Mouse (Mus musculus) adrenal gland, adult 18-20 months (tissue): ENCODE data around the gene Gramd1b. TPM values are rescaled to one million over a fixed set of nuclear protein-coding genes. Genes with fewer than 3 reads are reported as not detected.

Source experiments
- DNase-seq, 2 experiments: peaks; one replicate each; pipeline ENCODE4 v3.0.0; 2021 to 2022; ENCODE audit warnings: low spot score in 2 of 2
- total RNA-seq, 2 experiments: library from RNA; stranded (reverse); gene quantifications; 1 replicate in 1 of 2; 2 replicates in 1 of 2; pipeline ENCODE4 v1.2.3; 2021

Gene Gramd1b
- total RNA-seq, 2 experiments from 2014 or later = 440 to 1,090 TPM

DNA sequence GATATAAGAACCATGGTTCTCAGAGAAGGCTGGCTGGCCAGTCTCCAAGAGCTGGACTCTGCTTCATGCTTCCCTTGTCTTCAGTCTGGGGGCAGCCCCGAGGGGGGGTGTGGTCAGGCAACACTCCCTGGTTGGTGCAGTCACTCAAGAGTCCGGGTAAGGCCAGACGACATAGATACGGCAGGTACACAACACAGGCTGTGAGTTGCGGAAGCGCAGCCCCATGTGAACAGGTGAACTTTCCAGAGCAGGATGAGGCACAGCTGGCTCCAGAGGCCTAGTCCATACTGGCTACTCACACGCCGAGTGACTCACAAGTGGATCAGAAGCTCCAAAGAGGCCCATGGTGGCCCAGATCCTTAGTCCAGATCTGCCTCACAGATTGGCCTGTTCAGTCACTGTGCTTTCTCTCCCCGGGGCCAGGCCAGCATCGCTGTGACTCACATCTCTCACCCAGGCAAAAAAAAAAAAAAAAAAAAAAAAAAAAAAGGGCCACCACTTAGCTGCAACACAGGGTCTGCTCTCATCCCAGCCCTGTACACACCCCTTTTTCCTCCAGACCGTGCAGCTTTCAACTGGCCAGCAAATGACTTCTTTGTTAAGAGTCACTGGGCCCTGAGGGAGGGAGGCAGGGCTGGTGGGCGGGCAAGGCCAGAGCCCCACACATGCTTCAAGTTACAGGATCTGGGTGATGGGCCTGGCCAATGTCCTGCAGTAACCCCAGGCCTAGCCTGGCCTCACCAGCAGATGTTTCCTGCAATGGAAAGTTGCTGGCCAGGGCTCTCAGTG lies 210.1 kb downstream of the Gramd1b start:
- DNase-seq = peak in 1 of 2 experiments; percentile 59

- no peak for DNase-seq
Measured at GRCm38 (mm10) chr9:40320405-40320804, 210.8 kb downstream of the Gramd1b start.

DNA sequence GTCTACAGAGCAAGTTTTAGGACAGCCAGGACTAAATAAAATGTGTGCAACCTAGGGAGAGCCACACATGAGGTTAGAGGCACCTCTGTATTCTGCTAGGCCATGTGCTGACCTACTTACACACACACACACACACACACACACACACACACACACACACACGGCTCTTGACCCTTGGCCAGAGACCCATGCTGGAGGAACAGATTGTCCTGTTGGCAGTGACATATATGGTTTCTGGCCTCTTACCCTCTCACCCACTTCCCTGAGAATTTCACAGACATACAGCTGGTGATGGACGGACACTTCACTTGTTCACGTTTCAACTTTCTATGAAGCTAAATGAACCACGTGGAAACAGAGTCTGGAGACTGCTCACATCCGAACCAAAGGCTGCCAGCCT lies 212.4 kb downstream of the Gramd1b start:
- no peak for DNase-seq

- DNase-seq = no peak
Measured at GRCm38 (mm10) chr9:40317735-40318134, 213.4 kb downstream of the Gramd1b start.

DNA sequence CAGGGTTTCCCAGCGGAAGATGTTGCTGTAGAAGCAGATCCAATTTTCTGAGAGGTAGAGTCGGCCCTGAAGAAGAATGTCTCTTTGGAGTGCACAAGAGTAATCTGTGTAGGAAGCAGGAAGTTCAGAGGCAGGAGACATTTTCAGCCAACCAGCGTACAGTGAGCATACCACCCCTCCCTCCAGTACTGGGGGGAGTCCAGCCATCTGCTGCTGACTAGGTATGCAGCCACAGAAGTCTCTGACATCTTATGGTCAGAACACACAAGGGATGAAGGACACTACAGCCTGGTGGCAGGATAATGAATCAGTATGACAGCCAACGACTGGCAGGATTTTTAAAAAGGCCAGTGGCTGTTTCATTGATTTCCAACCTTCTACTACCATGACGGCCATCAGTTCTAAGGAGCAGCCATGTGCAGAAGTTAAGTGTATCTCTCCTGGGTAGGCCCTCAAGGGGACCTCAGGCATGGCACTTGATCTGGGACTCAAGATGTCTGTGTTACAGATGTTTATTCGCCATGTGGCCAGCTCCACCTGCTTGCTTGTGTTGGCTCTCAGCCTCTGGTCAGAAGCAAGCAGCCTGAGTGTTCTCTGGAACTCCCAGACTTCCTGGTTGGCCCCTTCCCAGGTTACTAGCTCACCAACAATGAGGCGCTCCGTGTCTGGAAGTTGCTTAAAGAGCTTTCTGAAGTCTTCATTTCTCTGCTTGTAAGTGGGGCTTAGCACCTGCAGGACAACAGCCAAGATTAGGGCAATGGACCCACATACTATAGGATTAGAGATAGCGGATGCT lies 214.1 kb downstream of the Gramd1b start:
- no peak for DNase-seq

DNA sequence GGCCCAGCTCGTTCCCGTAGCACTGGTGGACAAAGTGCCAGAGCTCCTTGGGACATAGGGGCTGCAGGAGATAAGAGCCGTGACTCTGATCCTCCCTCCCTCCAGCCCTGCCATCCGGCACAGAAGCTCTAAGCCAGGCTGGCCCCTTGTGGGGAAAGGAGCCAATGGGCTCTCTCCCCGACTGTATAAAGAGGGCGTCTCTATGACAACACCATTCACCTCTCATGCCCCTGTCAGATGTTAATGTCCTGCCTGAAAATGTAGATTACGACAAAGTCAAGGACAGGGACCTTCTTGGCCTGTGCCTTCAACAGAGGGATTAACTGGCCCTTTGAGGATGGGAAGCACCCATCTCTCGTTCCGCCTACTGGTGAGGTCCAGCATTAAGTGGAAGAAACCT lies 219.4 kb downstream of the Gramd1b start:
- DNase-seq = peak in 1 of 2 experiments; percentile 16

GRCm38 (mm10) chr9:40309876-40310275 lies 221.3 kb downstream of the Gramd1b start:
- no peak for DNase-seq

DNA sequence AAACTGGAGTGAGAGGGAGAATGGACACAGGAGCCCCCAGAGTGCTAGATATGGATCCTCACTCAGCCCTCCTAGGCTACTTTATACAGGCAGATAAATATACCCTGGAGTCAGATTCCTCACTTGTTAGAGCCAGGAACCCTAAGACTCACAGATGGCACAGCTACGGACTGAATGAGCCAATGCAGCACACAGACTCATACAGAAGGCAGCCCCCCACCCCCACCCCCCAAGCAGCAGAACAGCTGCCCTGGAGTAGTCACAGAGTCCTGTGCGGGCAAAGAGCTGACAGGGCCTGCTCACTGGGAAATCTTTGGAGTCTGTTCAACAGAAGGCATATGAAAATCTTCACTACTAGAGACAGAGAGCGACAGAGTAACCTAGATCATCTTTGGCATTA lies 223.9 kb downstream of the Gramd1b start:
- no peak for DNase-seq

- no peak for DNase-seq
Measured at GRCm38 (mm10) chr9:40304243-40304642, 226.9 kb downstream of the Gramd1b start.

DNA sequence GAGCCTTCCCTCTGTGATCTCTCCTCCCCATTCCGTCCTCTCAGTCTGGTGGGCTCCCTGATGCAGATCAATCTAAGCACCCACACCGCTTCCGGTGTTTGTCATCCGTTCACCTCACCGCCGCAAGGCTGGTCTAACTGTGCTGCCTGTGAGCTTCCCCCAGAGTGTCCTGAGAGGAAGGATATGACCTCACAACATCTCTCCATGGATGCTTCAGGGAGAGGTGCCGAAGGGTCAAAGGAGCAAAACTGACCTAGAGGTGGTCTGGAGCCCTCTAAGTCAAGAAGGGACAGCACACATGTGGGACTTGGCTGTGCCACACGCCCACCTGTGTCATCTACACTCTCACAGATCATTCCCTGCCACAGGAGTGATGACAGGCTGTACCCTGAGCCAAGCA lies 228.8 kb downstream of the Gramd1b start:
- DNase-seq = no peak

DNA sequence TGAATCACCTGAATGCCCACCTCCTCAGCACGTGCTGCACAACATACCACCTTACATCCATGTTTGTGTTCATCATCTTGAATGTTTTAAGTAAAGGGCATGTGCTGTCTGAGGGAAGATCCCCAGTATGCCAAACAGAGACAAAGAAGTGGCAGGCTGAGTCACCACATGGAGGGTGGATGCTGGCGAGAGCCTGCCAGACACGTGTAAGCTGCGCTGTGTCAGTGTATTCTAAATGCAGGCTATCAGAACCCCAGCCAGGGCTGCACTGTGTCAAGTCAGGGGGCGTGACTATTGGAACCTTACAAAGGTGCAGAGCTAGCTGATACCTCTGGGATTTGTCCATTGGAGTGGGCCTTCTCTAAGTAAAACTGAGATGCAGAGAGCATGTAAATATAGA lies 229.7 kb downstream of the Gramd1b start:
- no peak for DNase-seq

DNA sequence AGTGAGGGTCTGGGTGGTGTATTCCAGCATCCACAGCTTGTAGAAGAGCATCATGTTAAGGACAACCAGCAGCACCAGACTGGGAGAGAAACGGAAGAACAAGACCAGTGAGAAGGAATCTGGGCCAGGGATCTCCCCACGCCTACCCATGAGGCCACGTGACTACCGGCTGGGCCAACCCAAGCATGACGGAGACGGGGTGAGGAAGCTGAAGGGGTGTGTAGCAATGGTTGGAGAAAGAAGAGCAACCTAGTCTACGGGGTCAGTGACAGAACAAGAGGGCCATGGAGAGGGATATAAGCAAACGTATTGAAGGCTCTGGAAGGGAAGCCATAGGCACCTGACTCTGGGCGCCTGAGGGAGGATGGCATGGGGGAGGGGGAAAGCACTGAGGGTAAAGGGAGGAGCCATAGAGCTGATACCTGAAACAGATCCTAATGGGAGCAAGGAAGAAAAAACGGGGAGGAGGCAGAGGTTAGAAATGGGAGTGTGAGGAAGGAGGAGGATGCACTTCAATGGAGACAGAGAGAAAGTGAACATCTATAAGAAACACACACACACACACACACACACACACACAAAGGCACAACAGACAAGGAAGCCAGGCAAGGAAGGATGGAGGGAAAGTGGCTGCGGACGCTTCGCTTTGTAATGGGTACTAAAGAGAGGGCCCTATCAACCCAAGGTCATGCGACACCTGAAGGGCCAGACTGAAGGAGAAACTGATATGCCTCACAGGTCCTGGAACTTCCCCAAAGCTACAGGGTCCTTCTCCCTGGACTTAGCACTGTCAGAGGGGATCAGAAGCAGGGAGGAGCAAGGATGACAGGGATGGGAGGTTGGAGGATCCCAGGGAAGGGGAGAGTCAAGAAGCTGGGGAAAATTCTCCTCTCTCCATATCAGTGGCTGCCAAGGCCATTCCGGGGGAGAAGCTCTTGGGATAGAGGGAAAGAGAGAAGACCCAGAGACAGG lies 230.9 kb downstream of the Gramd1b start:
- DNase-seq = no peak

GRCm38 (mm10) chr9:40299323-40299722 lies 231.9 kb downstream of the Gramd1b start:
- DNase-seq = no peak

DNA sequence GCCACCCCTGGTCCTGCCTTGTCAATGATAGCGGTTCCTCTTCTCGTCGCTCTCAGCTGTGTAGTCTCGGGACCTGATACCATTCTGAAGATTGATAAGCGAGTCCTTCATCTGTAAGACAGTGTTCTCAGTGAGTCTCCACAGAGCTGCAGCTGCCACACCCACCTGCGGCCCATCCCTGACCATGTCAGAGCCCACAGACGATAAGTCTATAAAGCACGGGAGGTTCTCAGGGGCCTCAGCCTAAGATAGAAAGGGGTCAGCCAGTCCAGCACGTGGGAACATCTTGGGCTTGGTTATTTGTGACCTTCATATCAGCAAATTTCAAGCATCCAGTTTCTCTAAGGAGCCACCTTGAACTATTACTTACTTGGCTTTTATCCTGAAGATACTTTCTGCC lies 233.2 kb downstream of the Gramd1b start:
- no peak for DNase-seq

DNA sequence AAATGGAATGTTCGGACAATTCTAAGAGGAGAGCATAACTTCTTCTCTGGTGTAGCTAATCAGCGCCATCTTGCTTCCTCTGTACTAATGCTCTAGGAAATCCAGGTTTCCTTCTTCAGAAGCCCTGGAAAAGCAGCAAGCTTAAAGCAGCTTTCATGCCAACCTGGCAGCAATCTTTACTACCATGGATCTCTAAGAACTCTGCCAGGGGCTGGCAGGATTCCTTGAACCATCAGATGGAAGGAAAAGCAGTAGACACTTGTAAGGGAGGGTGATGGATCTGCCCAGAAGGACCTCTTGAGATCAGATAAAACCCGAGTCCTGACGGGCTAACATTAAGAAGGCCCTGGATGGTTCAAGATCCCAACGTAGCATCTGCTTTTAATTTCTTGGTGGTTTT lies 234.9 kb downstream of the Gramd1b start:
- DNase-seq = no peak

GRCm38 (mm10) chr9:40294866-40295265 lies 236.3 kb downstream of the Gramd1b start:
- no peak for DNase-seq

- DNase-seq = no peak
Measured at GRCm38 (mm10) chr9:40294210-40294609, 237.0 kb downstream of the Gramd1b start.

- no peak for DNase-seq
Measured at GRCm38 (mm10) chr9:40293740-40294139, 237.4 kb downstream of the Gramd1b start.

GRCm38 (mm10) chr9:40293286-40293685 lies 237.9 kb downstream of the Gramd1b start:
- DNase-seq = no peak

DNA sequence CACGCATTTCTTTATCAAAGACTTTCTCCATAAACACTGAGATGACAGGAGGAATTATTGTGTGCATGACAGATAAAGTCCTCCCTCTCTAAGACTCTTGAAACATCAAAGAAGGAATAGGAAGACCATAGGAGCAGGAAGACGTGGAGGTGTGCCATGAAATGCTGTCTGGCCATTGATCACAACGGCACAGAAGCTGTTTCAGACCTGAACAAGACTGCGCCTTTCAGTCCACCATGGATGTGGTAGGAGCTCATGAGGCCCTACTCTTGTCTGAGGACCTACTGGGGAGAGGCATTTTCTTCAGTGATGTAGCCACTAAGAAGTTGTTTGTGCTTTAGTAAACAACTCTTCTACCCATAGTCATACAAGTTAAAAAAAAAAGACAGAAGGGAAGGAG lies 238.7 kb downstream of the Gramd1b start:
- no peak for DNase-seq

DNA sequence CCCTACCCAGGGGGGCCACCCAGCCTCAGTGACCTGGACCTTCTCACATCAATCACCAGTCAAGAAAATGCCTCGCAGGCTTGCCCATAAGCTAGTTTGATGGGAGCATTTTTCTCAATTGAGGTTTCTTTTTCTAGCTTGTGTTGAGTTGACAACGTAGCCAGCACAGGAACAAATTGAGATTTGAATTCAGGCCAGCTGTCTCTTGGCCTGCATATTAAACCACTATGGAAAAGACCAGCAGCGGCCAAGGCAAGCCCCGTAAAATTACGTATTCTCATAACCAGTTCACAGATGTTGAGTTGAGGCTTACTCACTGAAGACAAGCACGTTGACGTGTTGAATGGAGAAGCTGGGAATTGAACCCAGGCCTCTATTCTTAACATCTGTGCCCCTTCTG lies 248.2 kb downstream of the Gramd1b start:
- no peak for DNase-seq
